Mouse (Mus musculus) bone marrow, adult 2 months (tissue): ENCODE data around the gene Ctu2.

Experiments
- CTCF ChIP-seq: fragments of 200-500 bp; IDR thresholded peaks from 2 replicates; pipeline ENCODE4 v1.5.1; 2011; ENCODE audit warnings: low read length, control low read depth; ENCODE audit not compliant: control insufficient read depth, insufficient read depth
- POLR2A ChIP-seq: fragments of 200-500 bp; IDR thresholded peaks from 2 replicates; pipeline ENCODE4 v1.6.1; 2011; ENCODE audit warnings: low read depth, mild to moderate bottlenecking, control low read depth, low read length, borderline replicate concordance; ENCODE audit not compliant: control insufficient read depth

DNA sequence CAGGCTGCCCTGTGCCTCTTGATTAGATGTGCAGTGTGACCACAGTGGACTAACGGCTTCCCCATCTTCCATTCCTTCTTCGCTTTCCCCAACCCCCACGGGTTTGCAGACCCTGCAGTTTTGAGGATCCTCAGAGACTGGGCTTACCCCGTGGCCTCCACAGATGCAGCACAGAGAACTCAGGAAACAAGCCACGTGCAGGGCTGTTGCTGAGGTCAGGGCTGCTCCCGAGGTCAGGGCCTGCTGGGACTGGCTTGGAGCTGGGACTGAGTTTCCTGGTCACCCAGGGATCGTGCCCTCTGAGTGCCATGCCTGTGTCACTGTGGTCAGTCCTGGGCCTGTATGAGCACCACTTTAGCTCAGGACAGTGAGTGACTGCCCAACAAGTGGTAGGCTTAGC, 11.0 kb upstream of the Ctu2 start:
- TF ChIP-seq POLR2A (no peak), CTCF (no peak)
